Mouse (Mus musculus) gastrocnemius, adult 2 months (tissue): ENCODE measurements around the gene Arid1b. TPM values are rescaled to one million over a fixed set of nuclear protein-coding genes. Genes with fewer than 3 reads are reported as not detected.

Experiments
- DNase-seq: peaks from one replicate; pipeline ENCODE4 v3.0.0; 2022
- H3K27ac ChIP-seq: fragments of 200-600 bp; 2 replicates; pipeline ENCODE4 v1.8.1; 2022; ENCODE audit warnings: mild to moderate bottlenecking
- H3K4me3 ChIP-seq: fragments of 200-600 bp; 2 replicates; pipeline ENCODE4 v1.8.1; 2022; ENCODE audit warnings: mild to moderate bottlenecking, moderate library complexity
- CTCF ChIP-seq: fragments of 200-600 bp; IDR thresholded peaks from 2 replicates; pipeline ENCODE4 v1.8.1; 2022; ENCODE audit warnings: antibody characterized with exemption, mild to moderate bottlenecking, moderate library complexity
- intact Hi-C: fragments of 180-260 bp; cut with DNase I; formaldehyde crosslinking; loops from one replicate; pipeline ENCODE4 v1.15.1; 2025
- total RNA-seq, 2 experiments: library from RNA; stranded (reverse); gene quantifications; 2 replicates each; pipeline ENCODE4 v1.2.3; 2021

The Arid1b gene
- total RNA-seq, 2 experiments from 2014 or later = 35.1 to 35.6 TPM

GRCm38 (mm10) chr17:5395454-5396205 lies 401.5 kb downstream of the Arid1b start:
- intact Hi-C loops = loop anchor here (2.0 to 5.0 kb wide), 5 partner anchors 63 to 1823 kb away; no protein-coding TSS in a partner anchor
- TF ChIP-seq CTCF = no peak
- no peak for DNase-seq
- Histone ChIP-seq H3K27ac (no peak overlapping the region), H3K4me3 (no peak overlapping the region)

- DNase-seq = no peak
- TF ChIP-seq CTCF = no peak
- H3K27ac ChIP-seq = no peak overlapping the region
- H3K4me3 ChIP-seq = no peak overlapping the region
- intact Hi-C loops = loop anchor here (2.0 to 5.0 kb wide), 5 partner anchors 64 to 1824 kb away; no protein-coding TSS in a partner anchor
Measured at GRCm38 (mm10) chr17:5396213-5396612, 402.1 kb downstream of the Arid1b start.
